Mouse (Mus musculus): ENCODE data around the gene Ankrd61.

Ankrd61 gene

DNA sequence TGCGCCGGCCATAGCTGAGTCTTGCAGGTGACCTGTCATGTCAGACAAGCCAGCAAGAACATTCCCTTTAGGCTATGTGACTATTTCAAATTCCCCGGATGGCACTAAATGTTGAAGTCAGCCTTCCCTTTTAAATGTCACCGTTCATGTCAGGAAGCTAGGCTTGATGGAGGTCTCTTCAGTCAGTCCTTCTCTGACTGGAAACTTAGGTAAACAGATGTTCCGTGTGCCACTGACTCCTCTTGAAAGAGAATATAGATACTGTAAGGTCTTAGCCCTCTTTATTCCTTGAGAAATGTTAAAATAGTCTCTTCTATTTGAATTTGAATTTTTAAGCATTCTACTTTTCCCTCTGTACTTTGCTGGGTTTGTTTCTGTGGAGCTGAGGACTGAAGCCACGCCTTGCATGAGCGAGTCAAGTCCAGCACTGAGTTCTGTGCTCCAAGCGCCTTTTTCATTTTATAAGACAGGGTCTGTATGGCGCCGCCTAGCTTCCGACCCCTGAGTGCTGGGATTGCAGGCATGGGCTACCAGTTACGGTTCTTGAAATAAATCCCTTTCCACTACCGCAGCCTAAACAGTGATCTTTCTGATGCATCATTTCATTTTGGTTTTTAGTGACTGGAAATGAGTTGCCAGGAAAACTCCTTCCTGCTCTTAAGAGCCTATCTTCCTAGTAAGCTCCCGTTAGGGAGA is at the start of gene Ankrd61:
TSS of gene Ankrd61 (minus strand) at position 51 of the 696 bp plus-strand sequence.
- no peak for DNase-seq (ENCODE audit: extremely low spot score, low spot score)

DNA sequence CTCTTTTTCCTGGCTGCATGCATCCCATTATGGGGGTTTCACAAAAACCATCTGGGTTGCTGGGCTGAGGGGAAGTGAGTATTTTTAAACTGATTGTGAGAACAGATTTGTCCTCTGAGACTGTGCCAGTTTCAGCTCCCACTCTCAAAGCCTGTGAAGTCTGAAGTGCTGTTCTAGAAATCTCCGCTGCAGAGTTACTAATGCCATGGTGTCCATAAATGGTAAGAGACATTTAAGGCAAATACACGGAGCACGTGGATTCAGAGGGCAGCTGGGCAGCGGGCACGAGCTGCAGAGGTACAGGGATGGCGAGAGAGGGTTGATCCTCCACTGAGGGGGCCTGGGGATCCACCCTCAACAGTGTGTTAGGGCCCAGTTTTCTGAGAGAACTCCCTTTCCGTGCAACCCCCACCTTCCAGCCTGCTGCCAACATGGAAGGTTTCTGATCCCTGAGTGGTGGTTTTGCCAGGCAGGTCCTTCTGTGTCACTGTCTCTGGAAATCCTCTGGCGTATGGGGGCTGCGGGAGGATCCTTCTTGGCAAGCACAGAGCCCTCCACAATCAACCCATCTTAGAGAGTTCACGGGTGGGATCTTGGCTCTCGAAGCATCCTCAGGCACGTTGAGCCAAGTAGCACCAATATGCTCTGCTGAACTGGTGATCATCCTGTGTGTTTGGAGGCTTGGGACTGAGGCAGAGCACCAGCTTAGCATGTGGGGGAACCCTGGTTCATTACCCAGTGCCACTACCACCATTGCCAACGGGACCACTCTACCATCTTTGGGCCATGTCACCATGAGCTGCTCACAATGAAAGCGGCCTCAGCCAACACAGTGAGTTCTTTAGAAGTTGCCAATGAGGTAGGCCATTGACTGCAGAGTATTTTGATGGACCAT is 46.0 kb upstream of the Ankrd61 start:
- no peak for DNase-seq (ENCODE audit: extremely low spot score, low spot score)

DNA sequence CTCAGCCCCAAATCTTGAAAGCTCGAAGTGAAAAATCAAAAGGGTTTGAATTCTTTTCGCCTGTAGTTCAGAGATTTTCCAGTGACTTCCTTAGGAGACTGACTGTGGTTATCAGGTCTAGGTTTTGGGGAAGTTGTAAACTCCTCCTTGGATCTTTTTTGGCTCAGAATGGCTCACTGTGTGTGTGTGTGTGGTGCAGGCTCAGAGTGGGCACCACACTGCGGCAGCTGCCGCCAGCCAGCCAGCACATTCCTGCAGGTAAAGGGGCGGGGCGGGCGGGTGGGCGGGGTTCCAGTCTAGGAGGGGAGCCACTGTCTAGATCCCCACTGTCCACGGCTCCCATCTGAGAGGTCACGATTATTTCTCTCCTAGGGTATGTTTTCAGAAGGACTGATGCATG is 44.1 kb upstream of the Ankrd61 start:
- DNase-seq (ENCODE audit: extremely low spot score, low spot score), result no peak

DNA sequence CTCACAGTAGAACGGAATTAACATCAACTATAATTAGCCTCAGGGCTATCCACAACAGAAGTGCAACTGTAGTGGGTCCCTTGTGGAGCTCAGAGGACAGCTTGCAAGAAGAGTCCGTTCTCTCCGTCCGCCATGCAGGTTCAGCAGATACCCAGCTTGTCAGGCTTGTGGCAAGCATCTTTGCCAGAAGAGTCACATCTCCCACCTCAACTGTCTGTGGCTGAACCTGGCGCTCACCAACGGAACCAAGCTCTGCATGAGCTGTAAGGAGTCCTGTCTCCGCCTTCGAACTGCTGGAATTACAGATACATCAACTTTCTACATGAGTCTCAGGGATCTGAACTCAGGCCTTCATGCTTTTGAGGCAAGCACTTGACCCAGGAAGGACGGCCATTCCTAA is 38.7 kb upstream of the Ankrd61 start:
- DNase-seq (ENCODE audit: extremely low spot score, low spot score), result no peak

DNA sequence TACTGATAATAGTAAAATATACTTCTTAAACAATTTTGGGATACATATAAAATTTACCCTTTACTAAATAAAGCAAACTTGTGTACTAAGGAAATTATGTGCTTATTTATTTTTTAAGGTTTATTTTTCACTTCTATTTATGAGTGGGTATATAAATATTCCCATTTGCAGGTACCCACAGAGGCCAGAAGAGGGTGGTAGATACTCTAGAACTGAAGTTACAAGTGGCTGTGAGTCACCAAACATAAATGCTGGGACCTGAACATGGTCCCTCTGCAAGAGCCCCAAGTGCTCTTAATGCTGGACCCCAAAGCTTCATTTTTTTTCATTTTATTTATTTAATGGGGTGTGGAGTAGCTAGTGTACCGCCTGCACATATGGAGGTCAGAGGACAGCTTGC is 36.4 kb upstream of the Ankrd61 start:
- DNase-seq (ENCODE audit: extremely low spot score, low spot score), result no peak

DNA sequence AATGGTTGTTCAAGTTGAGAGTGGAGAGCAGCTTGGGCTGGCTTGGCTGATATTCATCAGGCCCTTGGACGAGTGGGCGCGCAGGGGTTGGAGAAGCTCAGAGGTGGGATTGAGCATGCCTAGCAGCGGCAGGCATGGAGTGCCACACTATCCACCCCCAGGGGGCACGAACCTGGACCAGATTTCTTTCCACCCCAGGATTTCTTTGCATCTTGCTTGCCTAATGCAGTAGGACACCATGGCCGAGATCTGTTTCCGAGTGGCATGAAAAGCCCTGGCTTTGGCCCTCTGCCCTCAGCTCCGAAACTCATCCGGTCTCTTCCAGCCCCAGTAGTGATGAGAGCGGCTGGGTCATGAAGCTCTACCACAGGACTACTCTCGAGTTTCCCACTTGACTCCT is 35.9 kb upstream of the Ankrd61 start:
- DNase-seq (ENCODE audit: extremely low spot score, low spot score), result no peak

DNA sequence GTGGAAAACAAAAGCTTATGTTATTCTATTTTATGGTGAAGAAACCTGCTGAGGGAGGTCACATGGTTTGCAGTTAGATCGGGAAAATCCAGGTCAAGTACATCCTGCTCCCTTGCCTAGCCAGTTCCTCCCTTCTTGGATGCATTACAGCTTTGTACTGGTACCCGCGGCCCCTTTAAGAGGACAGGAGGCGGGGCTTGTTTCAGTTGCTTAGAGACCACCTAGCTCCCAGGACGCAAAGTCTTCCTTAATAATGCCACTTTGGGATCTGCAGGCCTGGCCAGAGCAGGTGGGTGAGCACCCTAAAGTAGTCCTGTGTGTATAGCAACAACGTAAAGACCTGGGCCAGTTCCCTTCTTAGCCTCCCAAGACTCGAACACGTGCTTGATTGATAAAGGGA is 35.3 kb upstream of the Ankrd61 start, which contains the start of gene Rsph10b:
TSS of gene Rsph10b (plus strand) at position 205 of the 400 bp plus-strand sequence.
- DNase-seq (ENCODE audit: extremely low spot score, low spot score), result no peak

DNA sequence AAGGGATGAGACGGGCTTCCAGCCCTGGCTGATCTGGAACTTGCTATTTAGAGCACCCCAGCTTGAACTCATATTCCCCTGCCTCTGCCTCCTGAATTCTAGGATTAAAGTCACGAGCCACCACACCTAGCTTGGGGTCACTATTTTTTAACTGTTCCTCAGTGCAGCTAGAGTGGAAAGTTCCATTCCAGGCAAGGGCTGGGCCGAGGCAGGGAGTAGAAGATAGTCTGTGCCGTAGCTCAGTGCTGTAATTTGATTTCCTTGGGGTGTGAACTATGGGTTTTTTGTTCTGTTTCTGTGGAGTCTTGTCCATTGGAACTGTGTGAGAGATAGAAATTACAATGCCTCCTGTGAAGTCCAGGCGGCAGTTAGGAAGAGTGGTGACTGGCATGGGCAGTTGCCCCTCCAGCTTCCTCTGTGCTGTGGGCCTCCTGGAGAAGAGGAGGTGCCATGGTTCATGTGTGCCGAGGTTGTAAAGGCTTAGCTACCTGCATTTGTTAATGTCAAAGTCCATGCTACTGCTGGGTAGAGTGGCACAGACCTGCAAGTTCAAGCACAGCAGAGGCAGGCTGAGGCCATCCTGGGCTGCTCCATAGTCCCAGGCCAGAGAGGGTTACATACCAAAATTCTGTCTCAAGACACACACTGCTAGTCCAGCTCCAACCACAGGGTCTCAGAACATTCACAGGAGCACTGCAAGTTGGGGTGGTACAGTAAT is 34.5 kb upstream of the Ankrd61 start:
- DNase-seq (ENCODE audit: extremely low spot score, low spot score), result no peak

DNA sequence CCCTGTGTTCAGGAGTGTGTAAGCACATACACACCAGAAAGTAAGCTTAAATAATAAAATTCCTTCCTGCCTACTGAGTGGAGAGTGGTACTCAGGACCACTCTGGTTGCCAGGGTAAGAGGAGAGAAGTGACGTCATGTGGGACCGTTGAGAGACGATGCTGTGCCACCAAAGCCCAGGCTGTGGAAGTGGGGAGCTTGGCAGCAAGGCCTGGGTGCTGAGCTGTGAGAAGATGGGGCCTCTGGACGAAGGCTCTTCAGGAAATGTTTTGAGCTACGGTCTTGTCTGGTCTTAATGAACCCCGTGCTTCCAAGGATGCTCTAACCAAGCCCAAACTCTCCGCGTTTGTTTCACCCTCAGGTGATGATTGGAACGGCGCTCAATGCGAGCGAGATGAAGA is 33.2 kb upstream of the Ankrd61 start:
- no peak for DNase-seq (ENCODE audit: extremely low spot score, low spot score)

DNA sequence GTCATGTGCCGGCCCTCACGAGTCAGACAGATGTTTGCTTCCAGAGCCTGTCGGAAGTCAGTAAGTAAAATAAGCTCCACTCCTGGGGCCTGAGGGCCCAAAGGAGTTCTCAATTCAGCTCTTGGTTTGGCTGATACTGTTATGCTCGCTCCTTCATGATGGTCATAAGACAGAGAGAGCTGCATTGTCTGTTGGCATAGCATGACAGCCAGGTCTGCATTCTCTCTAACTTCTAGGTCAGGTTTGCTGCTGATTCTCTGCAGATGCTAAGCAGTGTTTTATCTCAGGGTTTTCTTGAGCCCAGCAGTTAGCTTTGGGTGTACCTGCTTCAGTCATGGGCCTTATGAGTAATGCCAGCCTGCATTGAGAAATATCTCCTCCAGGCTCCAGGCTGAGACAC is 31.8 kb upstream of the Ankrd61 start:
- DNase-seq (ENCODE audit: extremely low spot score, low spot score), result no peak

DNA sequence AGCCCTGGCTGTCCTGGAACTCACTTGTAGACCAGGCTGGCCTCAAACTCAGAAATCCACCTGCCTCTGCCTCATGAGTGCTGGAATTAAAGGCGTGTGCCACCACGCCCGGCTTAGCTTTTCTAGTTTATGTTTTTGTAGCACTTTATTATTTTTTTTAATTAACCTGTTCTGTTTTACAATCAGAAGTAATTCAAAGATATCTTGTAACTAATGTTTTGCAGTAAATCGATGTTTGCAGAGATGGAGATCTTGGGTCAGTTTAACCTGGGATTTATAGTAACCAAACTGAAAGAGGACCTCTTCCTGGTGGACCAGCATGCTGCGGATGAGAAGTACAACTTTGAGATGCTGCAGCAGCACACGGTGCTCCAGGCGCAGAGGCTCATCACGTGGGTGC is 30.4 kb upstream of the Ankrd61 start, which contains the start of gene Gm42421:
TSS of gene Gm42421 (plus strand) at position 301 of the 400 bp plus-strand sequence.
- DNase-seq (ENCODE audit: extremely low spot score, low spot score), result no peak

DNA sequence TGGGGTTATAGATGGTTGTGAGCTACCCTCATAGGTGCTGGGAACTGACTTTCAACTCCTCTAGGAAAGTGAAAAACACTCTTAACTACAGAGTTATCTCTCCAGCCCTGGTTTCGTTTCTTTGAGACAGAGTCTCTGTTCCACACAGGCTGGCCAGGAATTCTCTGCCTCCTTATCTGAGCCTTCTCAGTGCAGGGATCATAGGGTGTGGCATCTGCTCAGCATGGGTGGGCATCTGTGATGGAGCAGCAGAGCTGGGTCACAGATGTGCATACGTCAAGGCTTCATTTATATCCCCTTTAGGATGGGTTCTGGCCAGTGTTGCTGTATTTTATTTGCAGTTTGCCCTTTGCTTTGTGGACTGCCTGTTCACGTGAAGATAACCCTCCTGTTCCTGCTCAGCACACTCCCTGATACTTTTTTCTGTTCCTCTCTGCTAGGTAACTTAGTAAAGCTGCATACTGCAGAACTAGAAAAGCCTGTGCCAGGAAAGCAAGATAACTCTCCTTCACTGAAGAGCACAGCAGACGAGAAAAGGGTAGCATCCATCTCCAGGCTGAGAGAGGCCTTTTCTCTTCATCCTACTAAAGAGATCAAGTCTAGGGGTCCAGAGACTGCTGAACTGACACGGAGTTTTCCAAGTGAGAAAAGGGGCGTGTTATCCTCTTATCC is 27.4 kb upstream of the Ankrd61 start:
- DNase-seq (ENCODE audit: extremely low spot score, low spot score), result no peak

DNA sequence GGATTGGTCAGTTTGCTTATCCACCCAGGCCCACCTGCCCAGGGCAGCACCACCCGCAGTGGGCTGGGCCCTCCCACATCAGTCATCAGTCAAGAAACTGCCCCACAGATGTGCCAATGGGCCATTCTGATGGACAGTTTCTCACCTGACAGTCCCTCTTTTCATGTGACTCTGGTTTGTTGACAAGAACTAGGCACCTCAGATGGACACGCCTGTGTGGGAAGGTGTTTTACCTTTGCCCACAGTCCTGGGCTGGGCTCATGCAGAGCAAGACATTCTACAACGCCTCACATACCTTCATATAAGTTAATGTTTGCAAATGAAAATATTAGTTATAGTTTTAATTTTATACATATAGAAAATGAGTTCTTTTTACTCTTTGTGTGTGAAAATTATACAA is 20.6 kb upstream of the Ankrd61 start:
- no peak for DNase-seq (ENCODE audit: extremely low spot score, low spot score)

DNA sequence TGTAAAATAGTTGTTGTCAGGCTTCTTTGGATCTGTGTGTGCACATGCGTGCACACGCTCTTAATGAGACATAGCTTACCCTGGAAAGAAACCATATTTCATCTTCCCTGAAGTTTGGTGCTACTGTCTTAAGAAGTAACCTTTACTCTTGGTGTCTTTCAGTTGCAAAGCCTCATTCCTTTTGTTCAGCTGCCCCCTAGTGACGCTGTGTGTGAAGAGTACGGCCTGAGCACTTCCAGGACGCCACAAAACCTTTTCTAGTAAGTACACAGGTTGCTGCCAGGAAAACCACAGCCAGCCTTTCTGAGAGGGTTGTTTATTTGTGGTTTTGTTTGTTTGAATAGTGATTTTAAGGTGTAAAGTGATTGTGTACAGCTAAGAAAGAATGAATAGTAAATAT is 19.9 kb upstream of the Ankrd61 start:
- DNase-seq (ENCODE audit: extremely low spot score, low spot score), result no peak

DNA sequence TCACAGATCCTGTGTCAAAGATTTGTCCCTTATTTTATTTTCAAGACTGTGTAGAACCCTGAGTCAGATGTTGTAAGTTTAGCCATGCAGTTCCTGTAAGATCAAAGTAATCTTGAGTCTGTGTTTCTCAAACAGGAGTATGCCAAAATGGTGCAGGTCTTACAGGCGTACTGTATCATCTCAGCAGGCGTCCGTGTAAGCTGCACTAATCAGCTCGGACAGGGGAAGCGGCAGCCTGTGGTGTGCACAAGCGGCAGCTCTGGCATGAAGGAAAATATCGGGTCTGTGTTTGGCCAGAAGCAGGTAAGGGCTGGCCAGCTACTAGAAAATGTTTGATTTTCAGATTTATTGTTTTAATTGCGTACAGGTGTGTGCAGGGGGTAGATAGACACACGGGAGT is 18.7 kb upstream of the Ankrd61 start:
- no peak for DNase-seq (ENCODE audit: extremely low spot score, low spot score)

DNA sequence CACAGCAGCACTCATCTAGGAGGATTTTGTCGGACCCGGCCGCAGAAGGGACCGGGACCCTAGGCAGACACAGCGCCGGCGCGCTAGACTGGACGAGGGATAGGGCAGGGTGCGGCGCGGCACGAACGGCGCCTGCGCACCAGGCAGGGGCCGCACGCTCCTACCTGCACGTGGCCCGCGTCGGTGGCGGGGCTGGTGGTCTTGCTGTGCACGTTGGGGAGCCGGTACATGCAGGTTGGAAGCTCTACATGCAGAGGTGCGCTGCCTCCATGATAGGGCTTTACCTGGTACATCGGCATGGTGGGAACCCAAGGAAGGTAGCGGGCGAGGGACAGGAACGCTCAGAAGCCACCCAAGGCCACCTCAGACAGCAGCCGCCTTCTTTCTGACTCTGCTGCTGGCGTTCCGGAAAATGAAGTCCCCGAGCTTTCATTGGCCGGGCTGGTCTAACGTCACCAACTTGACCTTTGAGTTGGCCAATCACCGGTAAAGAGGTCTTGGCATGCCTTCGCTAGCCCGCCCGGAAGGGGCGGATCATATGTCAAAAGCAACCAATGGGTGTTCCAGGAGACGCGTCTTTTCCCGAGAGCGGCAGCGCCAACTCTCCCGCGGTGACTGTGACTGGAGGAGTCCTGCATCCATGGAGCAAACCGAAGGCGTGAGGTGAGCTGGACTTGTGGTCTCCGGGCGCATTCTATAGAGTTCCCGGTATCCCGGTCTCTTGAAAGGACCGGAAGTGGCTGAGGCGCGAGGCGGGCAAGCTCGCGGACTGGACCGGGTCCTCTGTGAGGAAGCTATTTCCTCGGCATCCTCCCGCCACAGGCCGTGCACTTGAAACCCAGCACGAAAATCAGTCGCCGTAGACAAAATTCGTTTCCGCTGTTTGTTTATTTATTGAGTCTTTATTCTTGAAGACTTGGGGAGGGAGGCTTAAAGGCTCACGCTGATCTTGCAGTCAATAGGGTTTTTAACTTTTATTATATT is 12.2 kb upstream of the Ankrd61 start, which contains the start of the genes Aimp2 and Pms2:
TSS of gene Aimp2 (minus strand) at position 431 of the 984 bp plus-strand sequence.
TSS of gene Pms2 (plus strand) at position 548 of the 984 bp plus-strand sequence.
- DNase-seq (ENCODE audit: extremely low spot score, low spot score), result peak; percentile 94

DNA sequence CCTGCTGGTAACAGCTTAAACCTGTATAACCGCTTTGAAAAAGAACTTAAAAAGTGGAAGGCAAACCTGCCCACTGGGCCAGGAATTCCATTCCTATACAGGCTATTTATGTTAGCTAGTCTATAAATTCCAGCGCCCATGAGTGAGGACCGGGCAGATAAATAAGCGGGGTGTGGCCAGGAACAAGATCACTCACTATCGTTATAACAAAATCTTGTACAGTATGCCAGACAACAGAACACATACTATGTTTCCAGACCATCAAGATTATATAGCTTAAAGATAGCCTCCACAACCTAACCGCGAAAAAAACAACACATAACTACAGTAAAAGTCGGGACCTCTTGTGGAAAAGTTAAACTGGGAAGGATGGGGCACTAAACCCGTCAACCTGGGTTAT is 11.4 kb upstream of the Ankrd61 start:
- DNase-seq (ENCODE audit: extremely low spot score, low spot score), result no peak

DNA sequence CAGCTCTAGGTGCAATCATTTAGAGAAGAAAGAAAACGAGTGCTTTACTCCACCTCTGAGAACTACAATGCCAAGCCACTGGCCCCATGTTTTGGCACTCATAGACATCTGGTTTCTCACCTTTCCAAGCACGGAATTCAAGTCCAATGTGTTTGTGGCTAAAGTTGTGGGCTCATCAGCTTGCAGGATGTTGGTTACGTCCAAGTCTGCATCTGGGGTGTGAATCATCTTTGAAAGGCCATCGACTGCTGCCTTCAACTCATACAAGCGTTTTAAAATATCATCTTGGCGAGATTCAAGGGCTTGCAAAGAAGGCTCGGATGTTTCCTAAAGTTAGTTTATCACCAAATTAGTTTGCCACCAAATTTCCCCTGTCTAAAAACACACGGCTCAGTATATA is 8.9 kb upstream of the Ankrd61 start:
- DNase-seq (ENCODE audit: extremely low spot score, low spot score), result no peak

DNA sequence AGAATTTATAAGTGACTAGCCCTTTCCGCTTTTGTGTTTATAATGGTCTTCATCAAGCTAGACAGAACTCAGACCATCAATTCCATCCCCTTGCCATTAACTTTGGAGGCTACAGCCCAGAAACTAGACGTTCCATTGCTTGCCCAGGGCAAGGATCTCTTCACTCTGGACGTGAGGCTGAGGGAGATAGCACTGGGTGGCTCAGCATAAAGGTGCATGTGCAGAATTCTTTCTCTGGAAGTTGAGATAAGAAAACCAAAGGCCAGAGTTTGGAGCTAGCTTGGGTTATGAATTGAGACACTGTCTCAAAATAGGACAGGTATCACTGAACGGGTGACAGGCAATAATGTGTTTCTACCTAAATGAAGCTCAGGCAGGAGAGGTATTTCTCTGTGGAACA is 6.3 kb upstream of the Ankrd61 start:
- no peak for DNase-seq (ENCODE audit: extremely low spot score, low spot score)

DNA sequence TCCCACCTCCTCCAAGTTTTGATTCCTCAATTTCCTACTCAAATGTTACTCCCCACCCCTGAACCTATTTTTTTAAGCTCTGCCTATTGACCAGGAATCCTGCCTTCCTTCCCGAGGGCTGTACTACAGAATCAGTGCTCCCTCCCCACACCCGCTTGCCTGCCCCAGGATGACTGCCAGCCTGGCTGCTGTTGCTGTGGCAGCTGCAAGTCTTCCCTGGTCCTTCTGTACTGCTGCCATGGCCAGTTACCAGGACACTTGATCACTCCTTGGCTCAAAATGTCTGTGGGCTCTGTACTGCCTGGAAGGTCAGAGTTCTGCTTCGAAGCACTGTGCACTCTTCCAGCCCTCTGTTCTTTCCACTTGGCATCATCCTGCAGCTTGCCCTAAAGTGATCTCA is 4.6 kb upstream of the Ankrd61 start:
- DNase-seq (ENCODE audit: extremely low spot score, low spot score), result no peak
